Mouse (Mus musculus) midbrain, embryonic 15.5 days (tissue): ENCODE data around the gene Lrrk1. TPM values are rescaled to one million over a fixed set of nuclear protein-coding genes. Genes with fewer than 3 reads are reported as not detected.

Experiments
- ATAC-seq: fragments of 200-750 bp; cut with Nextera tagmentation; replicated peaks from 2 replicates; pipeline ENCODE4 v1.8.0; 2017; ENCODE audit warnings: moderate TSS enrichment
- H3K27ac ChIP-seq: fragments of 300-500 bp; sonication (generic); 2 replicates; pipeline ENCODE4 v1.5.1; 2015; ENCODE audit warnings: mild to moderate bottlenecking, inconsistent platforms
- H3K27me3 ChIP-seq: fragments of 300-500 bp; sonication (generic); replicated peaks from 2 replicates; pipeline ENCODE4 v1.6.1; 2015; ENCODE audit warnings: inconsistent platforms
- H3K36me3 ChIP-seq: fragments of 300-500 bp; sonication (generic); replicated peaks from 2 replicates; pipeline ENCODE4 v1.6.1; 2015; ENCODE audit warnings: inconsistent platforms
- H3K4me1 ChIP-seq: fragments of 300-500 bp; sonication (generic); 2 replicates; pipeline ENCODE4 v1.6.1; 2015; ENCODE audit warnings: inconsistent platforms
- H3K4me2 ChIP-seq: fragments of 300-500 bp; sonication (generic); 2 replicates; pipeline ENCODE4 v1.6.1; 2015; ENCODE audit warnings: inconsistent platforms, mild to moderate bottlenecking, moderate library complexity
- H3K4me3 ChIP-seq: fragments of 300-500 bp; sonication (generic); 2 replicates; pipeline ENCODE4 v1.5.1; 2015; ENCODE audit warnings: mild to moderate bottlenecking, inconsistent platforms
- H3K9ac ChIP-seq: fragments of 300-500 bp; sonication (generic); 2 replicates; pipeline ENCODE4 v1.6.1; 2015; ENCODE audit warnings: mild to moderate bottlenecking, inconsistent platforms
- H3K9me3 ChIP-seq: fragments of 300-500 bp; sonication (generic); 2 replicates; pipeline ENCODE4 v1.6.1; 2016; ENCODE audit warnings: inconsistent platforms
- WGBS: fragments of 180-500 bp; shearing (Covaris S2); methylation state at CpG from one replicate; pipeline ENCODE4 v1.1.7; 2015; ENCODE audit warnings: mixed read lengths; 5-methylcytosine and 5-hydroxymethylcytosine counted together
- polyA plus RNA-seq: library from polyadenylated mRNA; unstranded; fragments of >200 nt; fragmentation: Nextera tagmentation; extraction: Ambion mirVana; gene quantifications from 2 replicates; pipeline ENCODE4 v1.2.1, GENCODE M21; 2015

Lrrk1 gene
- polyA plus RNA-seq, 1 experiment from 2014 or later: 3.7 TPM

DNA sequence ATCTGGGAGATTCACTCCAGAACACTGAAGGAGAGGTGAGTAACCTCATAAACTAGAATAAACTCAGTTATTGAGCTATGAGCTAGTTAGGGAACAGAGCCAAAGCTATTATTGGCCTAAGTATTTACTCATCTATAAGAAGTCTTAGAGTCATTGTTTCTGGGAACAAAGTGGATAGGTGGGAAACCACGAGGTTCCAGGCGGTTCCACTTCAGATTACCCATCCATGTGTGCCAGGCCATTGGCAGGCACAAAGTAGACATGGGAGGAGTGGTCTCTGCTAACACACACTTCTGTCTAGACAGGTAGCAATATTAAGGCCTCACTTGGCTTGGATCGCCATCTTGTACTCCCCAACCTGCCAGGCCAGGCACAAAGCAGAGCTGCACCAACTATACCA lies 110.1 kb downstream of the Lrrk1 start:
- no peak for ATAC-seq
- Histone ChIP-seq H3K36me3 (no peaks in the 10 kb centered on the region), H3K27ac (no peak overlapping the region), H3K27me3 (no peaks in the 10 kb centered on the region), H3K4me3 (no peak overlapping the region), H3K4me1 (peaks cover 6% of the 10 kb centered on the region), H3K4me2 (no peak overlapping the region), H3K9me3 (no peaks in the 10 kb centered on the region), H3K9ac (no peak overlapping the region)
- whole genome bisulfite sequencing: 83% methylated on average over 3 of the region's 3 CpGs

DNA sequence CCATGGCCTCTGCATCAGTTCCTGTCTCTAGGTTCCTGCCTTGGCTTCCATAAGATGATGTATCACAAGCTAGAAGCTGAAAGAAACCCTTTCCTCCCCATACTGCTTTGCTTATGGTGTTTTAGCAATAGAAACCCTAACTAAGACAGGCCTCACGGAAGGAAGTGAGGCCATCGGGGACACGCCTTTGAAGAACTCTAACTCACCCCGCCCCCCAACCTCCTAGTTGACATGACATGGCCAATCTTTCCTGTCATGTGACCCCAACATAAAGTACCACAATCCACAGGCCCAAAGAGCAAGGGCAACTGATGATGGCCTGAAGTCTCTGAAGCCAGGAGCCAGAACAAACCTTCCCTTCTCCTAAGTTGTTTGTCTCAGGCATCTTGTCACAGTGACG lies 114.7 kb downstream of the Lrrk1 start:
- H3K36me3 ChIP-seq: no peaks in the 10 kb centered on the region
- H3K4me2 ChIP-seq: no peak overlapping the region
- H3K4me3 ChIP-seq: no peak overlapping the region
- no peaks in the 10 kb centered on the region for H3K27me3 ChIP-seq
- WGBS: 93% methylated on average over 5 of the region's 5 CpGs
- H3K4me1 ChIP-seq: no peaks in the 10 kb centered on the region
- H3K9me3 ChIP-seq: no peaks in the 10 kb centered on the region
- no peak for ATAC-seq
- H3K27ac ChIP-seq: no peak overlapping the region
- H3K9ac ChIP-seq: no peak overlapping the region

DNA sequence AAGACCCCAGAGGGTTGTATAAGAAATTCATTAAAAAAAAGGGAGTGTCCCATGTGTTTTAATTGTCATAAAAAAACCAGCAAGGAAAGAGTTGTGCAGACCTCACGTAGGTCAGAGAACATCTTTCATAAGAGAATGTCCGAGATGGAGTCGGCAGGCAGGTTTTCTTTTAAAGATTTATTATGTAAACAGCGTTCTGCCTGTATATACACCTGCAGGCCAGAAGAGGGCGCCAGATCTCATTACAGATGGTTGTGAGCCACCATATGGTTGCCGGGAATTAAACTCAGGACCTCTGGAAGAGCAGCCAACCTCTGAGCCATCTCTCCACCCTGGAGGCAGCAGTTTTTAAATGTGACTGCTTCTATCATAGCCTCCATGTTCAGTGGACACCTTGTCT lies 116.9 kb downstream of the Lrrk1 start:
- no peaks in the 10 kb centered on the region for H3K9me3 ChIP-seq
- no peak overlapping the region for H3K4me2 ChIP-seq
- 74% methylated on average over 6 of the region's 6 CpGs for WGBS
- no peak overlapping the region for H3K27ac ChIP-seq
- H3K36me3 ChIP-seq: no peaks in the 10 kb centered on the region
- H3K27me3 ChIP-seq: no peaks in the 10 kb centered on the region
- no peak overlapping the region for H3K4me3 ChIP-seq
- H3K4me1 ChIP-seq: no peaks in the 10 kb centered on the region
- no peak for ATAC-seq
- no peak overlapping the region for H3K9ac ChIP-seq

DNA sequence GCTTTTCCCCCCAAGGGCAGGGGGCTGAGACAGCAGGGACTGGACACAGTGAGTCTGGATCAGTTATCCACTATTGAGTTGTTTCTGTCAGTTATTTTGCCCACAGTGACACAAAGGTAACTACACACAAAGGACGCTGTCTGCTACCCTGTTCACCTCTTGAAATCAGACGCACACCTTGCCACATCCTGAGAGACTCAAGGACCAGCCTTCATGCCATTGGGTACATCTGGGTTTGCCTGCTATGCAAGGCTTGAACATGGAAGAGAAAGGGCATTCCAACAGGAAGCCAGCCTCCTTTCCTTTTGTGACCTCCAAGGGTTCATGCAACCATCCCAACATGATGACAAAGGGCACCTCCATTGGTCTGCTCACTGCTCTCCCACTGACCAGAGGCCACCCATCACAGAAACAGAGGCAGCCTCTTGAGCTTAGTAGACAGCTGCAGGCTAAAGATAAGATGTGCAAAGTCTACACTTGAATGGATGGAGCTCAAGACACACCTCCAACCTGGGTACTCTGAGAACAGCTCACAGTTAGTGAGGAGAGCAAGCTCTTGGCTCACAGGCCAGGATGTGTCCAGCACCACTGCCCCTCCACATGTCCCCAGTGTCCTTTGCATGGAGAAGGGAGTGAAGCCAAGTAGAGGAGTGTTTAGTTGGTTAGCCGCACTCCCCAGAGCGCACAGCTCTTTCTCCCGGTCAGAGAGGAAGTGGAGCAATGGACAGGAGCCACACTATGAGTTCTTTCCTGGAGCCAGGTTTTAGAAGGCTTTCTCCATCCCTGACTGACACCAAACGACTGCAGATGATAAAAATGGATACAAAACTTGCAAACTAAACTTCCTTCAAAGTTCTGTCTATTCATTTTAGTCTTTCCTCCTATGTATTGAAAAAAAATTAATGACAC lies 121.0 kb downstream of the Lrrk1 start:
- Histone ChIP-seq H3K27me3 (no peaks in the 10 kb centered on the region), H3K4me3 (no peak overlapping the region), H3K4me1 (no peaks in the 10 kb centered on the region), H3K9ac (no peak overlapping the region), H3K27ac (no peak overlapping the region), H3K4me2 (no peak overlapping the region), H3K9me3 (no peaks in the 10 kb centered on the region), H3K36me3 (no peaks in the 10 kb centered on the region)
- WGBS: 92% methylated on average over 6 of the region's 6 CpGs
- no peak for ATAC-seq

DNA sequence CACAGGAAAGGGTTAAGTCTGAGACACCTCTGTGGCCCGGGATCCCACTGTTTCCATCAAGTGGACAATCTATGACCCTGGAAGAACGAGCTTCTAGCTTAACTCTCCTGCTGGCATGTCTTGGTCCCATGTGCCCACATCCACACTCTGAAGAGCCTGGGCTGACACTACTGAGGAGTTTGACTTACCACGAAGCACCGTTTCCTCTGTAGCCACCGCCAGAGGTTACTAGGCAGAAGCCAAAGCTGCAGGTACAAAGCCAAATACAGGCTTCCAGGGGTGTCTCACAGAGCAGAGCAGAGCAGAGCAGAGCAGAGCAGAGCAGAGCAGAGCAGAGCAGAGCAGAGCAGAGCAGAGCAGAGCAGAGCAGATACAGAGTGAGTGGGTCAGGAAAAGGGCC lies 124.7 kb downstream of the Lrrk1 start:
- no peak overlapping the region for H3K9ac ChIP-seq
- no peak overlapping the region for H3K4me3 ChIP-seq
- H3K36me3 ChIP-seq: no peaks in the 10 kb centered on the region
- no peak overlapping the region for H3K27ac ChIP-seq
- no peak overlapping the region for H3K4me2 ChIP-seq
- no peaks in the 10 kb centered on the region for H3K27me3 ChIP-seq
- WGBS: 69% methylated on average over 5 of the region's 5 CpGs
- H3K9me3 ChIP-seq: no peaks in the 10 kb centered on the region
- 0 out of 2 replicates have a peak, but pooled peaks cover 6% of the 10 kb centered on the region for H3K4me1 ChIP-seq
- ATAC-seq: no peak

DNA sequence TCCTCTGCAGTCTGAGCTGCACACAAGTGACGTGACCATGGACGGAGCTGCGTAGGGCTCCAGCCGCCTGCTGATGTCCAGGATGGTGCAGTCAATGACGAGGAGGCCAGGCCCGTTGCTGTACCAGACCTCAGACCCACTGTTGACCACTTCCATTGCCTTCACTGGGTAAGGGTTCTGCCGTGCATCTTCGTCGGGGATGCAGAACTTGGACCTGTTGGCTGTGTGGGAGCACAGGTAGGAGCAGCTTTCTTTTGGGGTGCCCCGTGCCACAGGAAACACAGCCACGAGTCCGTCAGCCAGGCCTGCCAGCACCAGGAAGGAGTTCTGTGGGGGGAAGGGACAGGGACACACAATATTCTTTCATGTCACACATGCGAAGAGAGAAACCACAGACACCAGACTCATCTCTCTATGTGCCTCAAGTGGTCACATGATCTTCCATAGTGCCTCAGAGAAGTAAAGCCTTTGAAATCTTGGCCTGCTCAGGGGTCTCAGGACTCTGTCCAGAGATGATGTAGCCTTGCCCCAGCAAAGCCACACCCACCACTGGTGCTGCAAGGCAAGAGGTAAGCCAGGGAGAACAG lies 125.5 kb downstream of the Lrrk1 start:
- no peak overlapping the region for H3K27ac ChIP-seq
- ATAC-seq: no peak
- H3K9me3 ChIP-seq: no peaks in the 10 kb centered on the region
- H3K4me1 ChIP-seq: 0 out of 2 replicates have a peak, but pooled peaks cover 6% of the 10 kb centered on the region
- no peak overlapping the region for H3K9ac ChIP-seq
- no peak overlapping the region for H3K4me3 ChIP-seq
- no peak overlapping the region for H3K4me2 ChIP-seq
- no peaks in the 10 kb centered on the region for H3K36me3 ChIP-seq
- no peaks in the 10 kb centered on the region for H3K27me3 ChIP-seq
- 93% methylated on average over 13 of the region's 13 CpGs for WGBS

DNA sequence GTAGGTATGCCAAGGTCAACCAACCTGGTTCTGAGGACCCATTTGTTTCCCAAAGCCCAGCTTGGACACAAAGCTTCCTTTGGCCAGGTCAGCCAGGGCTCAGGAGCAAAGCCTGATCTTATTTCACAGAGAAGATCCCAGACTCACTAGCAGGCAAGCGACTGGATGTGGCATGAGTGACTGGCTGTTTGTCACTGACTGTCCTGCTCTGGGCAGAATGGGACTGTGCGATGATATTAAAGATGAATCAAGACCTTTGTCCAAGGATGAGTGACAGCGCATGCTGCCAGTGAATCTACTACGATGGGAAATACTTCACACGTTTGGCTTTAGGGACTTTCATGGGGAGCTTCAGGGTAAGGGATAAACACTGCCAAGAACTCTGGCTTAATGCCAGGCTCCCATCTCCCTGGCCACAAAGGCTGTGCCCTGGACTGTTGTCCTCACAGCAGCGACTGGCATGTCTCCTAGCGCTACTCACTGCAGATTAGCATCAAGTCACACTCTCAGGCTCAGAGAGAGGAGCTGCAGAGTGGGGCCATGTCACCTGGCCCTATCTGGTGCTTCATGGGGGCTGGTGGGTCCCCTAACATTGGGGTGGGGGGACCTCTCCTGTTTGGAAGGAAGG lies 127.3 kb downstream of the Lrrk1 start:
- ATAC-seq: peak; percentile 71; the same call in 1 of the 2 replicates
- Histone ChIP-seq H3K27ac (no peak overlapping the region), H3K4me1 (0 out of 2 replicates have a peak, but pooled peaks cover 6% of the 10 kb centered on the region), H3K4me2 (no peak overlapping the region), H3K9me3 (no peaks in the 10 kb centered on the region), H3K4me3 (no peak overlapping the region), H3K9ac (no peak overlapping the region), H3K36me3 (no peaks in the 10 kb centered on the region), H3K27me3 (no peaks in the 10 kb centered on the region)
- 63% methylated on average over 7 of the region's 7 CpGs for WGBS

DNA sequence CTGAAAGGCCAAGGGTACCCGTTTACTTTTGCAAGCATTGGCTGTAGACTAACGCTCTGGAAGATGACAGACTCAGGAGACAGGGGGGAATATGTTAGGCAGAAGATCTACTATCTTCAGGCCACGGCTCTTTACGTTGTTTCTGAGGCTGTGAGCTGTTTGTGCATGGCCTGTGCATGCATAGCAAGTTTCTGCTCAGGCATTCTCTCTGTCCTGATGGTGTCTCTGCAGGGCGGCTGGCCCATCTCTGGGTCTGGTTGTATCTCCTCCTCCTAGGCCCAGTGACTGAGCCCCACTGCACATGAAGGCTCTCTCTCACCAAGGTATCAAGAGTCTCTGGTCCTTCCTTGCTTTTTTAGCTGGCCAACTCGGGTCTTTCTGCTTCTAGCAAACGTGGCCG lies 127.9 kb downstream of the Lrrk1 start:
- no peak for ATAC-seq
- 88% methylated on average over 8 of the region's 8 CpGs for WGBS
- H3K4me2 ChIP-seq: no peak overlapping the region
- no peaks in the 10 kb centered on the region for H3K27me3 ChIP-seq
- no peak overlapping the region for H3K9ac ChIP-seq
- H3K4me1 ChIP-seq: 0 out of 2 replicates have a peak, but pooled peaks cover 6% of the 10 kb centered on the region
- no peaks in the 10 kb centered on the region for H3K36me3 ChIP-seq
- no peak overlapping the region for H3K27ac ChIP-seq
- no peak overlapping the region for H3K4me3 ChIP-seq
- H3K9me3 ChIP-seq: no peaks in the 10 kb centered on the region

DNA sequence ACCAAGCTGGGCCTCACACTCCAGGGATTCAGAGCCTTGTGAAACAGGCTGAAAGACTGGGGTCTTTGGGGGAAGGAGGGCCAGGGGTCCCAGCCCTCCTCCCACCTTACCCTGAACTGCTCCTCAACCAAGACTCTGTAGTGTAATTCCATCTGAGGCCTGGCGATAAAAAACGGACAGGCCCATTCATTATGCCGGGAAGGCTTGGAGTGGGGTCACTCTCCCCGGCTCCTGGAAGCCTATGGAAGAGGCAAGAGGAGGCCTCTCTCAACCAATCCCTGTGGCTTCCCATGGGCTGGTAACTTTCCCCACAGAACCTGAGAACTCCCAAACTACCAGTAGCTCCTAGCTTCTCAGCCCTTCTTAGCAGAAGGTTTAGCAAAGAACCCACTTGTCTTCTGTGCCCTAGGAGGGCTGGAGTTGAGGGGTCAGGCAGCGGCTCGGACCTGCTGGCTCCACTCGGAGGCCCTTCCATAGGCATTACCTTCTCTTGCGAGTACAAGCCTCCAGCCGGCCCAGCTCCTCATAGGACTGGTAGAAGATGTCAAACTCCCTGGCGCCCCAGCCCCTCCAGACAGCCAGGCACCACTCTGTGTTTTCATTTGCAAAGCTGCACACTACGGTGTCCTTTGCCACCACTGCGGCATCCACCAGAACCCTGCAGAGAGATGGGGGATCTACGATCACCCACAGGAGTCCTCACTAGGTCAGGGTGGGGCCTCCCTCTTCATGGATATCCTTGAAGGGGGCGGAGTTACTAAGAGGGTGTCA lies 128.5 kb downstream of the Lrrk1 start:
- ATAC-seq: no peak
- no peaks in the 10 kb centered on the region for H3K9me3 ChIP-seq
- H3K4me3 ChIP-seq: no peak overlapping the region
- H3K9ac ChIP-seq: no peak overlapping the region
- no peaks in the 10 kb centered on the region for H3K27me3 ChIP-seq
- H3K4me1 ChIP-seq: 0 out of 2 replicates have a peak, but pooled peaks cover 6% of the 10 kb centered on the region
- H3K27ac ChIP-seq: no peak overlapping the region
- no peak overlapping the region for H3K4me2 ChIP-seq
- H3K36me3 ChIP-seq: no peaks in the 10 kb centered on the region
- 91% methylated on average over 14 of the region's 14 CpGs for WGBS

DNA sequence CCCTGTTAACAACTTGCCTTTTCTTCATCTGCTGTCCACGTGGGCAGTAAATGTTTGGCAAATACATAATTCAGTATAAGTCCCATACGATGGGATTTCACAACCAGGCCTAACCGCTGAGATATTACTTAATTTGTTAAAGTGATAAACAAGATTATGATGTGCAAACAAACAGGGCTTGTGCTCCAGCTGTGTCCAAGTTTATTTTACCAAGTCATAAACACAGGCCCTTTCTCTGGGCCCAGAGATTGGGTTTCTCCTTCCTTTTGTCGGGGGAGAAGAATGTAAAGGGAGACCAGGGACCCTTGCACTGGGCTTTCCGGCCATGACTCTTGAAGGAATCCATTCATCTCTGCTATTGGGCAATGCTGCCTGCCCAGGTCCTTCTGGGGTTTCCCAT lies 129.2 kb downstream of the Lrrk1 start:
- Histone ChIP-seq H3K27ac (no peak overlapping the region), H3K9ac (no peak overlapping the region), H3K4me3 (no peak overlapping the region), H3K27me3 (no peaks in the 10 kb centered on the region), H3K4me1 (0 out of 2 replicates have a peak, but pooled peaks cover 6% of the 10 kb centered on the region), H3K9me3 (no peaks in the 10 kb centered on the region), H3K4me2 (no peak overlapping the region), H3K36me3 (no peaks in the 10 kb centered on the region)
- no peak for ATAC-seq
- WGBS: 88% methylated on average over 5 of the region's 5 CpGs

DNA sequence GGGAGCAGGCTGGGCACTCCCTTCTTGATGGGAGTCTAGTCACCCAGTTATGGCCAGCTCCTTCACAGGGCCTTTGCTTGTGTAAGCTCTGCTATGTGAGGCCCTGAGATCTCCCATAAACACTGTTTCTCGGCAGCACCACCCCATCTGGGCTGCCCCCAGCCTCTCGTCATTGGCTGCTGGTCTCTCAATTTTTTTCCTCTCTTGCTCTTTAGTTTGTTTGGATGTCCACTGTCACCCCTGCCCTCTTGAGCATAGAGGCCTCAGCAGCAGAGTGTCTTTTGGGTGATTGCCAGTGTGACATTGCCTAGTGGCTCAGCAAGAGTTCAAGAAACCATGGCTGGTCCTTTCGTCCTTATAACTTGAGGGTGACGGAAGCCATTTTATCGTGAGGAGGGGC lies 130.9 kb downstream of the Lrrk1 start:
- Histone ChIP-seq H3K27me3 (no peaks in the 10 kb centered on the region), H3K9me3 (no peaks in the 10 kb centered on the region), H3K4me3 (no peak overlapping the region), H3K4me1 (0 out of 2 replicates have a peak, but pooled peaks cover 6% of the 10 kb centered on the region), H3K36me3 (no peaks in the 10 kb centered on the region), H3K4me2 (no peak overlapping the region), H3K27ac (no peak overlapping the region), H3K9ac (no peak overlapping the region)
- WGBS: 91% methylated on average over 5 of the region's 5 CpGs
- ATAC-seq: no peak

DNA sequence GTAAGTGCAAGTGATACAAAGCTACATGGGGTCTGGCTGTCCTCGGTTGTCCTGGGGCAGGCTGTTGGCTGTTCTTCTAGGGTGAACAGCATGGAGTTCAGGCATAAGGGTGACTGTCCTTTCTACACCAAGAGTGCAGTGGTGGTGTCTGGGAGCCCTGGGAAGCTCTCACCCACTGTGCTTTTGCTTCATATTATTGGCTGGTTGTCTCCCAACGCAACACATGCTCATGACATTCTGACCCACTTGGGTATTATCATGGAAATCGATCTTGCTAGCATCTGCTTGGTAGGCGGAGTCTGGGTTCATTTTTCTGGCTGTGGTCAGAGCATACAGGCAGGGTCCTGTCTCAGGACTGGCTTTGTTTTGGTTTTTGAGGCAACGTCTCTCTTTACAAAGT lies 131.7 kb downstream of the Lrrk1 start:
- Histone ChIP-seq H3K9me3 (no peaks in the 10 kb centered on the region), H3K4me2 (no peak overlapping the region), H3K36me3 (no peaks in the 10 kb centered on the region), H3K9ac (no peak overlapping the region), H3K27ac (no peak overlapping the region), H3K4me1 (0 out of 2 replicates have a peak, but pooled peaks cover 4% of the 10 kb centered on the region), H3K27me3 (no peaks in the 10 kb centered on the region), H3K4me3 (no peak overlapping the region)
- no peak for ATAC-seq
- 73% methylated on average over 5 of the region's 5 CpGs for WGBS
